Comparison of ENCODE assay signal across 14 mouse cellular contexts in the genomic region with DNA sequence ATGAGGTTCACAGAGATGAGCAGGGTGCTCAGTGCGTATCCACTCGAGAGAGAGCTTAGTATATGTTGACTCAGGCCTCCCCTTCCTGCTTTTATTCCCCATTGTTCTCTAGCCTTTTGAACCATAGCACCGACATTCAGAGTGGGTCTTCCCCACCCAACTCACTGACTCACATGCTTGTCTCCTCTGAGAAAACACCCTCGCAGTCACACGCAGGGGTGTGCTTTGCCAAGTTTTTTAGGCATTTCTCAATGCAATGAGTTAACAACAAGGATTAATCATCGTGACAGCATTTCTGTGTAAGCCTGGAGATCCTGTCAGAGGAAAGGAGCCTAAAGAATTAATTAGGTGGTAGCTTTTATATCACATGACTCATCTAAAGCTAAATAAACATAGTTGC. TPM values are rescaled to one million over a fixed set of nuclear protein-coding genes. Genes with fewer than 3 reads are reported as not detected.
DNase-seq lines count a peak whose midpoint lies in the region; ATAC-seq and TF ChIP-seq lines count a peak whose summit lies in the region.
"Had no signal": no experiment of that assay in that cellular context is flagged by ENCODE, and none has a peak within 500 bp of the region (broad histone marks: within the 10 kb centered on the region; RNA-seq: fewer than 3 reads in every experiment).

No protein-coding gene starts in this region.

- no peak overlapping the region for H3K27ac ChIP-seq in midbrain, postnatal 0 days (ENCODE audit: low read depth, low read length)
- no peak overlapping the region for H3K27ac ChIP-seq in midbrain, embryonic 10.5 days (replicated peaks)
- peak overlapping the region; percentile 40; the same call in 1 of the 2 replicates for H3K27ac ChIP-seq in stomach, postnatal 0 days (replicated peaks)
- H3K27ac ChIP-seq: kidney, embryonic 15.5 days; midbrain, embryonic 12.5 days had no signal

- peak; percentile 47 for TF ChIP-seq EP300 in stomach, postnatal 0 days (optimal IDR thresholded peaks at IDR 0.05)

- no peak overlapping the region for H3K4me3 ChIP-seq in midbrain, postnatal 0 days (ENCODE audit: low read depth, low read length)
- no peak overlapping the region for H3K4me3 ChIP-seq in midbrain, embryonic 10.5 days
- H3K4me3 ChIP-seq in stomach, postnatal 0 days (ENCODE audit: low read depth, low read length): no peak overlapping the region
- H3K4me3 ChIP-seq: kidney, embryonic 15.5 days; midbrain, embryonic 12.5 days had no signal

- H3K4me1 ChIP-seq in midbrain, postnatal 0 days (ENCODE audit: insufficient read depth, low read length): no peaks in the 10 kb centered on the region
- peaks cover 4% of the 10 kb centered on the region; the same call in 1 of the 2 replicates for H3K4me1 ChIP-seq in midbrain, embryonic 10.5 days
- no peaks in the 10 kb centered on the region for H3K4me1 ChIP-seq in stomach, postnatal 0 days (replicated peaks; ENCODE audit: control insufficient read depth, insufficient read depth)
- H3K4me1 ChIP-seq: kidney, embryonic 15.5 days; midbrain, embryonic 12.5 days had no signal

- no peak overlapping the region for H3K4me2 ChIP-seq in midbrain, postnatal 0 days (ENCODE audit: low read depth, low read length, poor library complexity, severe bottlenecking)
- no peak overlapping the region for H3K4me2 ChIP-seq in stomach, postnatal 0 days (replicated peaks; ENCODE audit: low read depth)
- H3K4me2 ChIP-seq: kidney, embryonic 15.5 days; midbrain, embryonic 12.5 days had no signal

- H3K27me3 ChIP-seq in midbrain, postnatal 0 days (ENCODE audit: insufficient read depth, low read length): no peaks in the 10 kb centered on the region
- H3K27me3 ChIP-seq in midbrain, embryonic 10.5 days (ENCODE audit: low read depth, poor library complexity, severe bottlenecking): no peaks in the 10 kb centered on the region
- H3K27me3 ChIP-seq in stomach, postnatal 0 days (ENCODE audit: control insufficient read depth, insufficient read depth, low read length): no peaks in the 10 kb centered on the region
- H3K27me3 ChIP-seq: kidney, embryonic 15.5 days; midbrain, embryonic 12.5 days had no signal

- no peaks in the 10 kb centered on the region for H3K9me3 ChIP-seq in midbrain, postnatal 0 days (ENCODE audit: low read length)
- H3K9me3 ChIP-seq in midbrain, embryonic 10.5 days (replicated peaks): no peaks in the 10 kb centered on the region
- H3K9me3 ChIP-seq in stomach, postnatal 0 days (ENCODE audit: control insufficient read depth, low read length): no peaks in the 10 kb centered on the region
- H3K9me3 ChIP-seq: kidney, embryonic 15.5 days; midbrain, embryonic 12.5 days had no signal

- 55% methylated on average over 6 of the region's 6 CpGs for WGBS in midbrain, postnatal 0 days
- 76% methylated on average over 6 of the region's 6 CpGs for WGBS in midbrain, embryonic 10.5 days
- 34% methylated on average over 6 of the region's 6 CpGs for WGBS in stomach, postnatal 0 days

- DNase-seq in frontal cortex, postnatal 10 days (ENCODE audit: low spot score in 2 of 2): no peak
- peak; percentile 30 for DNase-seq in midbrain, postnatal 0 days (ENCODE audit: low spot score)
- DNase-seq in midbrain, embryonic 10.5 days (ENCODE audit: low spot score): no peak
- DNase-seq in layer of hippocampus, adult 8-10 months (ENCODE audit: low spot score in 2 of 2): peak; percentile 17 to 23
- DNase-seq in stomach, postnatal 0 days (ENCODE audit: low spot score): no peak
- no peak for DNase-seq in kidney, adult 11 months
- DNase-seq in heart, adult 8-10 months (ENCODE audit: low spot score): no peak
- DNase-seq: heart, postnatal 36 days had no signal

- peak; percentile 47 for ATAC-seq in frontal cortex, adult (ENCODE audit: low TSS enrichment)
- ATAC-seq in midbrain, postnatal 0 days (ENCODE audit: low FRiP score): no peak
- ATAC-seq in stomach, postnatal 0 days (ENCODE audit: low FRiP score, low TSS enrichment): peak; percentile 56; the same call in 1 of the 2 replicates

- H3K9ac ChIP-seq in midbrain, postnatal 0 days (replicated peaks; ENCODE audit: low read length, poor library complexity, severe bottlenecking): no peak overlapping the region
- H3K9ac ChIP-seq in stomach, postnatal 0 days (ENCODE audit: low read length): no peak overlapping the region
- H3K9ac ChIP-seq: kidney, embryonic 15.5 days; midbrain, embryonic 12.5 days had no signal

- TF ChIP-seq CTCF in midbrain, postnatal 0 days (IDR thresholded peaks at IDR 0.05): no peak
- no peak for TF ChIP-seq CTCF in stomach, postnatal 0 days (IDR thresholded peaks at IDR 0.05; ENCODE audit: low read depth)

- no peaks in the 10 kb centered on the region for H3K36me3 ChIP-seq in midbrain, postnatal 0 days (ENCODE audit: insufficient read depth, low read length)
- no peaks in the 10 kb centered on the region for H3K36me3 ChIP-seq in midbrain, embryonic 10.5 days
- no peaks in the 10 kb centered on the region for H3K36me3 ChIP-seq in stomach, postnatal 0 days (ENCODE audit: control insufficient read depth, insufficient read depth, low read length)
- H3K36me3 ChIP-seq: kidney, embryonic 15.5 days; midbrain, embryonic 12.5 days had no signal

RNA-seq across cellular contexts. Expression of a gene that starts 29.3 kb away (rescaled TPM):
- total RNA-seq in midbrain, postnatal 0 days (2014; rRNA removed): 0.14 and 0.55 TPM in 2 replicates
- polyA plus RNA-seq in midbrain, postnatal 0 days (2015; fragmentation: Nextera tagmentation; extraction: Ambion mirVana): 0.06 TPM in 1 of 2 replicates, not detected in the other
- 0.12 and 0.15 TPM in 2 replicates for polyA plus RNA-seq in midbrain, embryonic 10.5 days (2016; fragmentation: Nextera tagmentation; extraction: Ambion mirVana)
- total RNA-seq in layer of hippocampus, adult 8-10 months (2022): under 1 TPM in 2 of 4 experiments, not detected in 2; 0.07 to 0.12 TPM
- polyA plus RNA-seq in stomach, postnatal 0 days (2015; fragmentation: Nextera tagmentation; extraction: Ambion mirVana): 0.02 and 0.05 TPM in 2 replicates
- total RNA-seq in heart, adult 8-10 months (2022): 1 to 10 TPM; 5.8 to 7.2 (median 6.2) TPM
- total RNA-seq: liver, adult 2 months; neutrophil, adult 5-6 weeks had no signal
- polyA plus RNA-seq: liver, adult 2 months; stomach, embryonic 14.5 days had no signal

Comparison
In these comparisons a context has a peak if more than half of its experiments do, and no peak if none do; other contexts are left out.
1. DNase-seq: peak in midbrain, postnatal 0 days (single experiment) and layer of hippocampus, adult 8-10 months (2 of 2); none in frontal cortex, postnatal 10 days (0 of 2), midbrain, embryonic 10.5 days (single experiment), stomach, postnatal 0 days (single experiment), kidney, adult 11 months (single experiment) and heart, adult 8-10 months (single experiment).